Mouse (Mus musculus) small intestine, adult 2 months (tissue): ENCODE measurements around the gene Dglucy.

Experiments
- CTCF ChIP-seq: fragments of 200-500 bp; IDR thresholded peaks from 2 replicates; pipeline ENCODE4 v1.5.1; 2012; ENCODE audit warnings: low read depth, mild to moderate bottlenecking, control low read depth, inconsistent platforms, low read length, moderate library complexity, mixed read lengths; ENCODE audit not compliant: insufficient replicate concordance, insufficient read length; ENCODE audit errors: extremely low read depth
- POLR2A ChIP-seq: fragments of 200-500 bp; IDR thresholded peaks from 2 replicates; pipeline ENCODE4 v1.6.1; 2012; ENCODE audit warnings: low read depth, mild to moderate bottlenecking, control low read depth, inconsistent platforms, low read length, moderate library complexity

DNA sequence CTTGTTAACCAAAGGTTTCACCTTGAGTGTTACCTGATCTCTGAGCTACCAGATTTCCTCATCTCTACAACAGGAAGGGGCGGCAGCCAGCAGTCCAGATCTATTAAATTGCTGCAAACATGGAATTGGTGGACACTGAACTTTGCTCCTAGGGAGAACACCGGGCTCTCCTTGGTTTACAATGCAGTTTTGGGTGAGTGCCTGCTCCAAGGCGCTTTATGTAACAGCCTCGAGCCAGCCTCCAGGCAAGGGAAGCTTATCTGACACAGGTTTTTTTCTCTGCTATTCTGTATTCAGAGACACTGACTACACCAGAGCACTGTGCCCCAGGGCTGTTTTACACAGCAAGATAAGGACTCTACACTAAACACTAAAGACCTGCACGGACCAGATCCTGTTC, 155.9 kb downstream of the Dglucy start:
- TF ChIP-seq CTCF = no peak
- no peak for TF ChIP-seq POLR2A
